Mouse (Mus musculus) neural tube, embryonic 13.5 days (tissue): ENCODE measurements at regions not wholly inside any gene's neighbourhood (a gene's known extent, or its start where the extent isn't known, plus 50 kb on each side); places are given as distances from the start of the nearest gene placed in this dataset.

Source experiments
- ATAC-seq: fragments of 200-750 bp; cut with Nextera tagmentation; 2 replicates; pipeline ENCODE4 v1.8.0; 2017; ENCODE audit warnings: low read depth, mild to moderate bottlenecking, moderate TSS enrichment, moderate library complexity
- H3K27ac ChIP-seq: fragments of 300-500 bp; sonication (generic); replicated peaks from 2 replicates; pipeline ENCODE4 v1.5.1; 2015; ENCODE audit warnings: moderate library complexity, mild to moderate bottlenecking, inconsistent platforms
- H3K27me3 ChIP-seq: fragments of 300-500 bp; sonication (generic); 2 replicates; pipeline ENCODE4 v1.6.1; 2015; ENCODE audit warnings: mild to moderate bottlenecking, inconsistent platforms
- H3K36me3 ChIP-seq: fragments of 300-500 bp; sonication (generic); 2 replicates; pipeline ENCODE4 v1.6.1; 2015; ENCODE audit warnings: mild to moderate bottlenecking, inconsistent platforms
- H3K4me1 ChIP-seq: fragments of 300-500 bp; sonication (generic); replicated peaks from 2 replicates; pipeline ENCODE4 v1.6.1; 2015; ENCODE audit warnings: inconsistent platforms
- H3K4me2 ChIP-seq: fragments of 300-500 bp; sonication (generic); 2 replicates; pipeline ENCODE4 v1.6.1; 2015; ENCODE audit warnings: inconsistent platforms, mild to moderate bottlenecking, moderate library complexity
- H3K4me3 ChIP-seq: fragments of 300-500 bp; sonication (generic); 2 replicates; pipeline ENCODE4 v1.5.1; 2015; ENCODE audit warnings: mild to moderate bottlenecking, inconsistent platforms
- H3K9ac ChIP-seq: fragments of 300-500 bp; sonication (generic); 2 replicates; pipeline ENCODE4 v1.6.1; 2015; ENCODE audit warnings: moderate library complexity, mild to moderate bottlenecking, inconsistent platforms
- H3K9me3 ChIP-seq: fragments of 300-500 bp; sonication (generic); 2 replicates; pipeline ENCODE4 v1.6.1; 2016; ENCODE audit warnings: inconsistent platforms
- WGBS: fragments of 180-500 bp; shearing (Covaris S2); methylation state at CpG from one replicate; pipeline ENCODE4 v1.1.7; 2015; 5-methylcytosine and 5-hydroxymethylcytosine counted together

DNA sequence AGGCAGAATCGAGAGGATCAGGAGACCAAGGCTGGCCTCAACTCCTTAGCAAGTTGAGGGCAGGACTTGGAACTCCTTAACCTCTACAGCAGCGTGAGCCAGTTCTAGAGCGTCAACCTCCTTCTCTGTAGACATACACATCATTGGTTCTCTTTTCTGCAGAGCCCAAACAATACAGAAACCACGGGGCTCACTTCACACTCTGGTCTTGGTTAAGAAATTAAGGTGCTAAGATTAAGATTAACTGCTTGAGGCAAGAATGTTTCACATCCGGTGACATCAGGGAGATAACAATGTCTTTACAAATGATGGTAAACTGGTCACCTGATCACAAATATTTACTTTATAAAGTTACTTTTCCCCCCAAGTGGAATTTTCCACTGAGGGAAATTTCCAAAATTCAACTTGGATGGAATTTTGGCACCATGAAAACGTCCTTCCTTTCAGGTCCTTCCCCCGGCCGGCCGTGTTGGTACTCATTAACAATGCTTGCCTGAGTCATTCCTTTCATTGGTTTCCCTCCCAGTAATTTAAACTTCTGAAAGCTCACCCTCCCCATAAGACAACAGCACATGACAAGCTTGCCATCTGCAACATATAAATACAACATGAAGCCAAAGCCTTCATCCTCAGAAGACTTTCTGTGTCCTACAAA is 77.3 kb upstream of the Kdm7a start:
- Histone ChIP-seq H3K9ac (no peak overlapping the region), H3K4me3 (no peak overlapping the region), H3K27me3 (no peaks in the 10 kb centered on the region), H3K4me1 (peaks cover 5% of the 10 kb centered on the region; the same call in 1 of the 2 replicates), H3K4me2 (no peak overlapping the region), H3K9me3 (no peaks in the 10 kb centered on the region), H3K36me3 (no peaks in the 10 kb centered on the region), H3K27ac (no peak overlapping the region)
- WGBS, result 85% methylated on average over 9 of the region's 9 CpGs
- no peak for ATAC-seq

DNA sequence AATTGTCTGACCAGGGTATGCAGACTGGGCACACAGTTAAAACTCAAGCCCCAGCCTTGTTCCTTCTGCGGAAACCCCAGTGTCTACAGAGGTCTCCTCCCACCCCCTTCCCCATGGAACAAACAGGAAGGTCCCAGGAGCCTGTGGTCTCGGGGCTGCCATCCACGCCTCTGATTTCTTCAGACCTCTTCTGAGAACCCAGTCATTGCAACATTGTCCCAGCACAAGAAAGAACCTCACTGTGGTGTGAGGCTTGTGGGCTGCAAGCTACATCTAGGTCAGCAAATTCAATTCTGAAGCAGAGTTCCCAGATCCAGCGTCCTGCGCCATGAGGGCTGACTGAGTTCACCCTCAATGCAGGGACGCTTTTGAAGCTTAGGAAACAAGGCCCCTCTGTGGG is 71.7 kb upstream of the Kdm7a start:
- ATAC-seq, result no peak
- H3K9me3 ChIP-seq, result no peaks in the 10 kb centered on the region
- H3K4me2 ChIP-seq, result no peak overlapping the region
- no peak overlapping the region for H3K9ac ChIP-seq
- H3K27me3 ChIP-seq, result no peaks in the 10 kb centered on the region
- no peaks in the 10 kb centered on the region for H3K36me3 ChIP-seq
- H3K4me1 ChIP-seq, result no peaks in the 10 kb centered on the region
- no peak overlapping the region for H3K27ac ChIP-seq
- H3K4me3 ChIP-seq, result no peak overlapping the region
- 89% methylated on average over 6 of the region's 6 CpGs for WGBS

DNA sequence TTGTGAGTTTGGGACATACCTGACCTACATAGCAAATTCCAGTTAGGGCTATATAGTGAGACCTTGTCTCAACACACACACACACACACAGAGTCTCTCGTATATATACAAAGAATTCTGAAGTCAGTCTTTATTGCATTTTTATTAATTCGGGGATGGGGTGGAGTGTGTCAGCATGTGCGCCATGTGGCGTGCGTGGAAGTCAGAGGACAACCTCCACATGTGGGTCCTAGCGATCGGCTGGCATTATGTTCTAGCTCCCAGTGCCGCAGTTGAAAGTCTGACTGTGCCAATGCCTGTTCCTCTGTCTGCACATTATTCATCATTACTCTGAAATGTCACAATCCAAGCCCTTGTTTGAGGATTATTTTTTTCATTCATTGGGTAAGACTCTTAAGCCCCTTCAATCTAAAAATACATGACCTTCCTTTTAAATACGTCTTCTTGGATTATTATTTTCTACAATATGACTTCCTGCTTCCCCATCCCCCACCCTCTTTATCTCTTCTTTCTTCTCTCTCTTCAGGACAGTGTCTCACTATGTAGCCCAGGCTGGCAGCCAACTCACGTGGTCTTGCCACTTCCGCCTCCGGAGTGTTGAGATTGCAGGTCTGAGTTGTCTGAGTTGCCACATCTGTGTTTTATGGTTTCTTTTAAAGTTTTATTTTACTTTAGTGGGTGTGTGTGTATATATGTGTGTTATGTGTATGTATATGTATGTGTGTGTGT is 68.3 kb upstream of the Kdm7a start:
- H3K4me1 ChIP-seq, result no peaks in the 10 kb centered on the region
- no peak overlapping the region for H3K4me2 ChIP-seq
- no peaks in the 10 kb centered on the region for H3K9me3 ChIP-seq
- ATAC-seq, result no peak
- no peaks in the 10 kb centered on the region for H3K27me3 ChIP-seq
- no peaks in the 10 kb centered on the region for H3K36me3 ChIP-seq
- no peak overlapping the region for H3K4me3 ChIP-seq
- whole genome bisulfite sequencing, result 91% methylated on average over 12 of the region's 12 CpGs
- no peak overlapping the region for H3K9ac ChIP-seq
- no peak overlapping the region for H3K27ac ChIP-seq

DNA sequence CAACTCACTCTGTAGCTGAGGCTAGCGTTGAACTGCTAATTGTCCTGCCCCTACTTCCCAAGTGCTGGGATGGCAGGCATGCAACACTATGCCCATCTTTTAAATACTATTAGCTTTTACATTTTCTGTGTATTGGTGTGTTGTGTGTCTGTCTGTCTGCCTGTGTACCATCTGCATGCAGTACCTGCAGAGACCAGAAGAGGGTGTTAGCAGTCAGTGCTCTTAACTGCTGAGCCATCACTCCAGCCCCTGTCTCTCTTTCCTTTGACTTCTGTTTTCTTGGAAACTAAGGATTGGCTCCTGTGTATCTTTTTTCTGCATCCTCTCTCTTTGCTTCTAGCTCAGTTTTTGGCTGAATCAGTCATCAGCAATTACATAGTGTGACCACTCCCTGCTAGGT is 66.8 kb upstream of the Kdm7a start:
- ATAC-seq, result no peak
- Histone ChIP-seq H3K9ac (no peak overlapping the region), H3K4me3 (no peak overlapping the region), H3K27ac (no peak overlapping the region), H3K4me1 (no peaks in the 10 kb centered on the region), H3K36me3 (no peaks in the 10 kb centered on the region), H3K4me2 (no peak overlapping the region), H3K9me3 (no peaks in the 10 kb centered on the region), H3K27me3 (no peaks in the 10 kb centered on the region)
- WGBS, result 95% methylated on average over 1 of the region's 1 CpGs

DNA sequence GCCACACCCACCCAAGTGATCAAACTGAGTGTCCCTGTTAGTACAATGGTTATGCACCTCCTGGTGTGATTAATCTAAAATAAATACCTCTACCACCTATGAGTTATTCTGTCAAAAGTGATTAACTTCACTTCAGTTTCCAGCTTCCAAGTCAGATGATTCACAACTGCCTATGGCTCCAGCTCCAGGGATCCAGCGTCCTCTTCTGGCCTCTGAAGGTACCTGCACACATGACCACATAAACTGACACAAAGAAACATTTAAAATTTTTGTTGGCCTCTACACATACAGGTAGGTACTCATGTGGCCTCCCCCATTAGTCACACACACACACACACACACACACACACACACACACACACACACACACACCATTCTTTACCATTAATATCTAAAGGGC is 63.9 kb upstream of the Kdm7a start:
- H3K4me2 ChIP-seq, result no peak overlapping the region
- H3K9ac ChIP-seq, result no peak overlapping the region
- no peak overlapping the region for H3K27ac ChIP-seq
- no peak overlapping the region for H3K4me3 ChIP-seq
- no peaks in the 10 kb centered on the region for H3K9me3 ChIP-seq
- 86% methylated on average over 1 of the region's 1 CpGs for WGBS
- no peaks in the 10 kb centered on the region for H3K4me1 ChIP-seq
- no peaks in the 10 kb centered on the region for H3K27me3 ChIP-seq
- H3K36me3 ChIP-seq, result no peaks in the 10 kb centered on the region
- no peak for ATAC-seq

DNA sequence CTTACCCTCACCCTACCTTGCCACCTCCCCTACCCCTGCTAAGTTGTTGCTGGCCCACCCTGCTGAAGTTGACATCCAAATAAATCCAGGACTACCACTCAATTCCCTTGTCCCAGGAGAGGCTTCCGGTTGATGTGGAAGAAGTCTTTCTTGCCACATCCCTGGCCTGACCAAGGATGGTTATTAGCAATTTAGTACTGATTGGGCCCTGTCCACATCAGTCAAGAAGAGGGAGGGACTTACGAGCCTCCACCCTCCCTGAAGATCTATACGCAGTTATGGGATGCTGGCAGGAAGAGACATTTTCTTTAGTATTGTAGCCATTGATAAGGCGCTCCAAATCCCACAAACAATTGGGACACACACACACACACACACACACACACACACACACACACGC is 63.1 kb upstream of the Kdm7a start:
- Histone ChIP-seq H3K9me3 (no peaks in the 10 kb centered on the region), H3K9ac (no peak overlapping the region), H3K36me3 (no peaks in the 10 kb centered on the region), H3K4me2 (no peak overlapping the region), H3K27me3 (no peaks in the 10 kb centered on the region), H3K4me1 (no peaks in the 10 kb centered on the region), H3K4me3 (no peak overlapping the region), H3K27ac (no peak overlapping the region)
- 70% methylated on average over 5 of the region's 5 CpGs for WGBS
- no peak for ATAC-seq

DNA sequence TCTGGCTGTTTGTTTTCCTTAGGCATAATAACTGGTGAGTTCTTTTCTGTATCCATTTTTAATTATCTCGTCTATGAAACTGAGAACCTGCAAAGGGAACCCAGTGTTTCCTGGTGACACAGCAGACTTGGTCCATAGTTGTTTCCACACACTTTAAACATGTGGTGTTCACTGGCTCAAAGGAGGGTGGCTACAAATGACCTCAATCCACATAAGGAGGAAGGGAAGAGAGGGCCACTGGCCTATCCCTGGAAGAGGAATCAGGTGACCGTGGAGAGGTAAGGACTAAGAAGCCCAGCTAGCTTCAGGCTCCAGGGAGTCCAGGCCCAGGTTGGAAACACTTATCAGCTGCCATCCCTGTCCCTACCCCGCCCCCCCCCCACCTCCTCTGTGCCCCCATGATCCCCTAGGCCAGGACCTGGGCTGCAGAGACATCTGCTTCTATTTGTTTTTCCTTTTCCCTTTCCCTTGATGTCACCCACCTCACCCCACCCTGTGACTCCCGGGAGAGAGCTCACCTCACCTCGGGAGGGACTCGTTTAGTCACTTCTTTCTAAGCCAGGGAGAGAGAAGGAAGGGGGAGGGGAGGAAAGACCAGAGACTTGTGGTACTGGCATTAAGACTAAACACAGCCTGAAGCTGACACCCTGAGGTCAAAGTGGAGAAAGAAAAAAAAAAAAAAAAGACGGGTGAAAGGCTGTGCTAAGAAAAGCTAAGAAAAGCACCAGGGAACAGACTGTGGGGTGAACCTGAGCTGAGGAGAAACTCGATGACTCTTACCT is 62.2 kb upstream of the Kdm7a start:
- no peaks in the 10 kb centered on the region for H3K36me3 ChIP-seq
- no peak overlapping the region for H3K4me2 ChIP-seq
- 23% methylated on average over 8 of the region's 8 CpGs for WGBS
- no peak overlapping the region for H3K27ac ChIP-seq
- H3K9ac ChIP-seq, result no peak overlapping the region
- no peak overlapping the region for H3K4me3 ChIP-seq
- no peaks in the 10 kb centered on the region for H3K9me3 ChIP-seq
- no peaks in the 10 kb centered on the region for H3K27me3 ChIP-seq
- H3K4me1 ChIP-seq, result no peaks in the 10 kb centered on the region
- ATAC-seq, result no peak

DNA sequence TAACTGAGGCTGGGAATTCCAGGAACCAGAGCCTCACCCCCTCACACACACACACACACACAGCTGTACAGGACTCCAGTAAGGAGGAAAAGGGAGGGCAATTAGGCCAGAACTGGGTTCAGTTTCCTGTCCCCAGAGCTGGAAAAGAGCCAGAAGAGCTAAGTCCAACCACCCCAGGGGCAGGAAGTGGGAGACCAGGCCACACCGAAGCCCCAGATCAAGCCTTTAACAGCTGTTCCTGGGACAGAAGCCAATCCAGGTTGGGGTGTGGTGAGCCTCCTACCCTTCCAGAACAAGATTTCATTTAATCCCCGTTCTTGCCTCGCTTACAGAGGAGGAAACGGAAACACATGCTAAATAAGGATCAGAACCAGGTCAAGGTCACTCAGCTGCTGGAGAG is 58.1 kb upstream of the Kdm7a start:
- ATAC-seq, result no peak
- Histone ChIP-seq H3K36me3 (no peaks in the 10 kb centered on the region), H3K27ac (no peak overlapping the region), H3K4me1 (no peaks in the 10 kb centered on the region), H3K4me3 (no peak overlapping the region), H3K9ac (no peak overlapping the region), H3K4me2 (no peak overlapping the region), H3K27me3 (no peaks in the 10 kb centered on the region), H3K9me3 (no peaks in the 10 kb centered on the region)
- 78% methylated on average over 4 of the region's 4 CpGs for WGBS

DNA sequence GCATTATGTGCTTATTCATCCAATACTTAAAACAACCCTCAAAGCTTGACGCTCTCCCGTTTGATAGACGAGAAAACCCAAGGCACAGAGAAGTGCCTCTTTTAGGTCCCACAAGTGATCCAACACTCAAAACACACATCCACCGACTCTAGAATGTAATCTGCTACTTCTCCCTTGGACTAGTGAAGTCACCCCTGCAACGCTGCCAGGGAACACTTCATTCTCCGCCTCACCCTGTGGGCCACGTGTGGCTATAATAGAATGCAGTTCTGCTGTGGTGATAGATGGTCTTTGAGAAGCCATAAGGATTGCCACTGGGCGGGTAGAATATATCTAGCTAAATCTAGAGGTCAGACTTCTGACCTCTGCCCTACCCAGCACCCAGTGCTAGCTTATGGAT is 57.0 kb upstream of the Kdm7a start:
- no peak overlapping the region for H3K9ac ChIP-seq
- H3K4me2 ChIP-seq, result no peak overlapping the region
- H3K27ac ChIP-seq, result no peak overlapping the region
- H3K4me1 ChIP-seq, result no peaks in the 10 kb centered on the region
- H3K9me3 ChIP-seq, result no peaks in the 10 kb centered on the region
- ATAC-seq, result no peak
- peaks cover 8% of the 10 kb centered on the region; the same call in 1 of the 2 replicates for H3K27me3 ChIP-seq
- no peak overlapping the region for H3K4me3 ChIP-seq
- H3K36me3 ChIP-seq, result no peaks in the 10 kb centered on the region
- WGBS, result 69% methylated on average over 8 of the region's 8 CpGs

DNA sequence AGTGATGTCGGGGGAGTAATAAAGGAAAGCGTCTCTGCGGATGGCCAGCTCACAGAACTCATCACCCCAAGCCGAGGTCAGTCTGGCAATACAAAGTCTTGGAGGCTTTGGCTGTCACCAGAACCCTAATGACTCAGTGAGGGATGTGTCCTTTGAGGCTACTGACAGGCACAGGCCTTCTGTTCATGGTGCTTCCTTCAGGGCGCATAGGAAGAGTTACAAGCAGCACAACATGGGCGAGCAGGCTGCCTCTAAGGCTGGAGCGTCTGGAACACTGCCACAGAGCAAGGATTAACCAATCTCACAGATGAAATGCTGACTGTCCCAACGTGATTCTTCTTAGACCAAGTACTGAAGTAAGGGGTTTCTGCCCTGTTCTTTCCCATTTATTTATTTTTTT is 55.4 kb upstream of the Kdm7a start:
- Histone ChIP-seq H3K4me2 (no peak overlapping the region), H3K4me1 (peaks cover 13% of the 10 kb centered on the region), H3K9me3 (no peaks in the 10 kb centered on the region), H3K27ac (no peak overlapping the region), H3K36me3 (no peaks in the 10 kb centered on the region), H3K27me3 (peaks cover 10% of the 10 kb centered on the region; the same call in 1 of the 2 replicates), H3K4me3 (no peak overlapping the region), H3K9ac (no peak overlapping the region)
- WGBS, result 40% methylated on average over 8 of the region's 8 CpGs
- no peak for ATAC-seq

DNA sequence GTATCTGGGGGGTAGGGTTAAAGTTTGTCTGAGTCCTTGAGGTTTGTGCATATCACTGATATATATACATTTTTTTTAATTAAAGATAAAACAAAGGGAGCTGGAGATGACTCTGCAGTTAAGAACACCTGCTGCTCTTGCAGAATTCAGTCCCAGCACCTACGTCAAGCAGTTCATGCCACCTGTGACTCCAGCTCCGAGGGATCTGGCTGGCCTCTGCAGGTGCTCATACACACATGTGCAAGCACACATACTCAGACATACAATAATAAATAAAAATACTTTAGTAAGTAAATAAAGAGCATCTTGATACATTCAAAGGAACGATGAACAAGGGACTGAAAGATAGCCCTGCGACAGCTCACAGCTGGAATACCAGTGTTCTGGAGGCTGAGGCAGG is 53.9 kb upstream of the Kdm7a start:
- no peak for ATAC-seq
- Histone ChIP-seq H3K9ac (no peak overlapping the region), H3K27me3 (peaks cover 10% of the 10 kb centered on the region; the same call in 1 of the 2 replicates), H3K9me3 (no peaks in the 10 kb centered on the region), H3K27ac (no peak overlapping the region), H3K4me2 (no peak overlapping the region), H3K4me3 (no peak overlapping the region), H3K4me1 (peaks cover 20% of the 10 kb centered on the region), H3K36me3 (no peaks in the 10 kb centered on the region)
- WGBS, result 90% methylated on average over 4 of the region's 4 CpGs

DNA sequence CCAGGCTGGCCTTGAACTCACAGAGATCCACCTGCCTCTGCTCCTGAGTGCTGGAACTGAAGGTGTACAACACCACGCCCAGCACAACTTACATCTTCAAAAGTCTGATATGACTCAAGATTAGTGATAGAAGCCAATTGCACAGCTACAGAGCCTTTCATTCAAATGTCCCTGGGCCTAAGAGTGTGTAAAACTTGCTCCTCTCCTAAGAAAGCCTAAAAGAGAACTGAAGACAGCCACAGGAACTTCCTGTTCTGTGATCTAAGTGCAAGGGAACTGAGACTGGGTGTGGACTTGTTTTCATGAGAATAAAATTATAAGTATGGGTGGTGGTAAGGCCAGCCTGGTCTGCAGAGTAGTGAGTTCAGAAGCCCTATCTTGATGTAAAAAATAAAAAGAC is 52.5 kb upstream of the Kdm7a start:
- Histone ChIP-seq H3K9ac (no peak overlapping the region), H3K9me3 (no peaks in the 10 kb centered on the region), H3K4me3 (no peak overlapping the region), H3K36me3 (no peaks in the 10 kb centered on the region), H3K27me3 (peaks cover 18% of the 10 kb centered on the region; the same call in 1 of the 2 replicates), H3K4me2 (no peak overlapping the region), H3K27ac (no peak overlapping the region), H3K4me1 (peaks cover 25% of the 10 kb centered on the region)
- WGBS, result 81% methylated on average over 1 of the region's 1 CpGs
- no peak for ATAC-seq
